22 mouse cellular contexts compared by ENCODE assay signal in the genomic region with DNA sequence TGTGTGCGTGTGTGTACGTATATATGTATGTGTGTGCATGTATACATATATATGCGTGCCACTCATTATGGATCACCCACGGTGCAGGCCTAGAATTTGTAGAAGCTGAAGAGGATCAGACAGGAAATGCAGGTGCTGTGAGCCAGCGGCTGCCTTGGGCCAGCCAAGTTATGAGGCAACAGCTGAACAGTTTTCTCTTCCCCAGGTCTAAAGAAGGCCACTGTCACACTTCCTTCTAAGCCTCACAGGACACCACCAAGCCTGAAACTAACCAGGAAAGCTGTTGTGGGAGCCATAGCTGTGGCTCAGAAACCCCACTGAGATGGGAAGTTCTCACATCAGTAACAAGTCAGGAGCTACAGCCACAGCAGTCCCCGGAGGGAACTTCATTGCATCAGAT. TPM values are rescaled to one million over a fixed set of nuclear protein-coding genes. Genes with fewer than 3 reads are reported as not detected.
A peak's percentile ranks its signal among the peaks of the same experiment; 100 is the strongest.
DNase-seq lines count a peak whose midpoint lies in the region; ATAC-seq and TF ChIP-seq lines count a peak whose summit lies in the region.
"Had no signal": no experiment of that assay in that cellular context is flagged by ENCODE, and none has a peak within 500 bp of the region (broad histone marks: within the 10 kb centered on the region; RNA-seq: fewer than 3 reads in every experiment).

No protein-coding gene starts in this region.

- H3K4me3 ChIP-seq in gastrocnemius, adult 2 months = no peak overlapping the region
- no peak overlapping the region for H3K4me3 ChIP-seq in liver, postnatal 0 days (ENCODE audit: low read depth, low read length)
- H3K4me3 ChIP-seq in liver, embryonic 11.5 days (ENCODE audit: low read depth, low read length) = no peak overlapping the region
- H3K4me3 ChIP-seq: embryonic facial prominence, embryonic 13.5 days; forebrain, embryonic 12.5 days; heart, embryonic 10.5 days; hindbrain, embryonic 13.5 days had no signal

- H3K9ac ChIP-seq in liver, postnatal 0 days (replicated peaks) = no peak overlapping the region
- no peak overlapping the region for H3K9ac ChIP-seq in liver, embryonic 11.5 days (ENCODE audit: low read depth, low read length)
- H3K9ac ChIP-seq: embryonic facial prominence, embryonic 13.5 days; forebrain, embryonic 12.5 days; hindbrain, embryonic 13.5 days had no signal

- peak; percentile 25 for DNase-seq in gastrocnemius, adult 2 months
- no peak for DNase-seq in gastrocnemius, adult 18-20 months (ENCODE audit: low spot score)
- DNase-seq in liver, postnatal 0 days = no peak
- no peak for DNase-seq in liver, embryonic 11.5 days (ENCODE audit: low spot score)
- no peak for DNase-seq in testis, postnatal 14 days (ENCODE audit: low spot score)
- no peak for DNase-seq in heart, postnatal 10 days
- DNase-seq: adrenal gland, postnatal 14 days; cerebellum, adult 11-12 months; cerebellum, adult 9-10 months; cerebellum, postnatal 25 days; gastrocnemius, postnatal 25 days; heart, adult 11 months; heart, postnatal 14 days had no signal

- no peak overlapping the region for H3K4me2 ChIP-seq in liver, postnatal 0 days (ENCODE audit: low read depth, low read length)
- no peak overlapping the region for H3K4me2 ChIP-seq in liver, embryonic 11.5 days
- H3K4me2 ChIP-seq: embryonic facial prominence, embryonic 13.5 days; forebrain, embryonic 12.5 days; hindbrain, embryonic 13.5 days had no signal

- peak; percentile 19; the same call in 1 of the 2 replicates for ATAC-seq in liver, postnatal 0 days
- ATAC-seq in liver, embryonic 11.5 days (replicated peaks; ENCODE audit: low FRiP score) = no peak
- peak; percentile 68 for ATAC-seq in common myeloid progenitor, adult 5-6 weeks (replicated peaks; ENCODE audit: low read depth, poor library complexity, severe bottlenecking)
- ATAC-seq: activated CD4-positive, CD25-positive, alpha-beta regulatory T cell, adult 4 months; forebrain, embryonic 16.5 days; hindbrain, postnatal 0 days; Patski had no signal

- intact Hi-C loops in gastrocnemius, adult 2 months (cut with DNase I) = no loop called here
- intact Hi-C loops in heart, postnatal 10 days (cut with DNase I) = loop anchor here (10.0 kb wide), 1 partner anchor 1022 kb away; no protein-coding TSS in a partner anchor

- no peak for TF ChIP-seq EP300 in liver, postnatal 0 days (IDR thresholded peaks at IDR 0.05; ENCODE audit: low read depth)

- WGBS in liver, postnatal 0 days (ENCODE audit: insufficient replicate concordance) = 57% methylated on average over 6 of the region's 6 CpGs
- WGBS in liver, embryonic 11.5 days = 71% methylated on average over 6 of the region's 6 CpGs

- TF ChIP-seq CTCF in gastrocnemius, adult 2 months (IDR thresholded peaks at IDR 0.05) = no peak
- no peak for TF ChIP-seq CTCF in liver, postnatal 0 days (IDR thresholded peaks at IDR 0.05; ENCODE audit: low read depth)

- H3K27me3 ChIP-seq in liver, postnatal 0 days (ENCODE audit: insufficient read depth, low read length) = no peaks in the 10 kb centered on the region
- H3K27me3 ChIP-seq in liver, embryonic 11.5 days (replicated peaks; ENCODE audit: control insufficient read depth, insufficient read depth, low read length) = no peaks in the 10 kb centered on the region
- H3K27me3 ChIP-seq: embryonic facial prominence, embryonic 13.5 days; forebrain, embryonic 12.5 days; hindbrain, embryonic 13.5 days; Patski had no signal

- no peak overlapping the region for H3K27ac ChIP-seq in gastrocnemius, adult 2 months
- H3K27ac ChIP-seq in liver, postnatal 0 days (ENCODE audit: low read depth) = no peak overlapping the region
- no peak overlapping the region for H3K27ac ChIP-seq in liver, embryonic 11.5 days (ENCODE audit: low read depth, low read length)
- H3K27ac ChIP-seq: embryonic facial prominence, embryonic 13.5 days; forebrain, embryonic 12.5 days; heart, embryonic 10.5 days; hindbrain, embryonic 13.5 days; hindbrain, postnatal 0 days had no signal

- no peaks in the 10 kb centered on the region for H3K36me3 ChIP-seq in liver, postnatal 0 days (replicated peaks; ENCODE audit: insufficient read depth, low read length)
- H3K36me3 ChIP-seq in liver, embryonic 11.5 days (ENCODE audit: control insufficient read depth, insufficient read depth, low read length) = no peaks in the 10 kb centered on the region

- no peaks in the 10 kb centered on the region for H3K9me3 ChIP-seq in liver, postnatal 0 days (ENCODE audit: low read length)
- no peaks in the 10 kb centered on the region for H3K9me3 ChIP-seq in liver, embryonic 11.5 days (ENCODE audit: control insufficient read depth, low read length)
- H3K9me3 ChIP-seq: embryonic facial prominence, embryonic 13.5 days; forebrain, embryonic 12.5 days; heart, embryonic 10.5 days; hindbrain, embryonic 13.5 days had no signal

- peaks cover 14% of the 10 kb centered on the region for H3K4me1 ChIP-seq in liver, postnatal 0 days (ENCODE audit: insufficient read depth)
- H3K4me1 ChIP-seq in liver, embryonic 11.5 days (replicated peaks; ENCODE audit: control insufficient read depth, insufficient read depth, low read length) = no peaks in the 10 kb centered on the region
- H3K4me1 ChIP-seq: embryonic facial prominence, embryonic 13.5 days; forebrain, embryonic 12.5 days had no signal

RNA-seq across cellular contexts. Expression of gene Sc5d, which starts 17.4 kb away (rescaled TPM):
- 10 to 100 TPM; 21.0 to 22.9 TPM for total RNA-seq in gastrocnemius, adult 2 months (2021)
- 10 to 100 TPM; 20.1 to 22.8 TPM for total RNA-seq in gastrocnemius, adult 18-20 months (2021)
- polyA plus RNA-seq in liver, postnatal 0 days (2015; fragmentation: Nextera tagmentation; extraction: Ambion mirVana) = 146 and 151 TPM in 2 replicates
- 71.4 and 80.4 TPM in 2 replicates for polyA plus RNA-seq in liver, embryonic 11.5 days (2014; fragmentation: Nextera tagmentation; extraction: Ambion mirVana)
- total RNA-seq in common myeloid progenitor, adult 5-6 weeks (2017) = 14.8 and 17.2 TPM in 2 replicates
- total RNA-seq in heart, postnatal 10 days (2021) = 10 to 100 TPM; 13.1 to 13.9 TPM
